Mouse (Mus musculus) embryo, embryonic 11 days (tissue): ENCODE measurements around the gene Smim14.

Experiments used
- DNase-seq: peaks from one replicate; pipeline ENCODE4 v3.0.0-alpha.2; 2015

Smim14 gene

DNA sequence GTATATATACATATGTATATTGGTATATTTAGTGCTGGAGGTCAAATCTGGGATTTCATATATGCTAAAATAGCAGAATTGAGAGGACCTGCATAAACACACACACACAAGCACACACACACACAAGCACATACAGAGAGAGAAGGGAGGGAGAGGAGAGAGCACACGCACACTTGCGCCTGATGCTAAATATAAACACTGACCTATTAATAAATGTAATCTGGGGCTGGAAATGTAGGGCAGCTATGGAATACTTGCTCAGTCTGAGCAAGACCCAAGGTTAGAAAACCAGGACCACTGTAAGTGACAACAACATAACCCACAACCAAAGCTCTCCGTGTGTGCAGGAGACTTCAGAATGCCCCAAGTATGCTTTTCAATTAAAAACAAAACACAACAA is 77.5 kb downstream of the Smim14 start:
- DNase-seq, result no peak

DNA sequence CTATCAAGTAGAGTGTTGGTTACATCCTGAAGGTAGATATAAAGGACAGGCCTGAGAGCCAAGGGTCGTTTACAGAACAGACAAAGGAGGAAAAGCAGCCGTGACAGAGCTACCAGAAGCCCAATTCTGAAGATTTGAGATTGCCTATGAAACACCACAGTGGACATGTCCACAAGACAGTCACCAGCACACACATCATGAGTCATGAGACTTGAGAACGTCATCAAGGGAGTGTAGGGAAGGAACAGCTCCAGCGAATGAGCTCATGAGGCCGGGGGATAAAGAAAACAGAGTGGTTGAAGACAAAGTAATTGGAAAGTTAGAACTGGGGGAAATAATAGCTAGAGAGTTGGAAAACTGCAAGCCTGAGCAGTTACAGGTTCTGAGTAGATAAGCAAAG is 79.1 kb downstream of the Smim14 start:
- DNase-seq, result no peak

GRCm38 (mm10) chr5:65457086-65457827 is 79.7 kb downstream of the Smim14 start:
- DNase-seq, result peak; percentile 51

GRCm38 (mm10) chr5:65454771-65455170 is 82.2 kb downstream of the Smim14 start:
- no peak for DNase-seq

GRCm38 (mm10) chr5:65448941-65449340 is 88.0 kb downstream of the Smim14 start:
- DNase-seq, result no peak

- no peak for DNase-seq
Measured at GRCm38 (mm10) chr5:65447826-65448225, 89.2 kb downstream of the Smim14 start.

DNA sequence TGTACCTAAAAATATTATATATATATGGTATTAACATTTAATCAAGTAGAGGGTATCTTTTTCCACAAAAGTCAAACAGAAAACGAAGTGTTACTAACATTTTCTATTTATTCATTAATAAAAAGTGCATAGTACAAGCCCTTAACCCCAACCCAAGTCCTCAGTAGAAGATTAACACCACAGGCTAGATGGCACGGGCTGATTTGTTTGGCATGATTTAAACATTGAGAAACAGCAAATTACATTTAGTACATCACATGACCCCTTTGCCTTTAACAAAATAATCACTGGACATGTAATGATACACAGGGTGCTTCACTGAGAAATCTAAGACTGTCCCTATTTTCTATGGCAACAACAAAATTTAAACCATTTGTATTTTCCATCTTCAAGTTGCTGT is 90.2 kb downstream of the Smim14 start:
- no peak for DNase-seq

GRCm38 (mm10) chr5:65444981-65445380 is 92.0 kb downstream of the Smim14 start:
- DNase-seq, result no peak

GRCm38 (mm10) chr5:65438041-65438440 is 98.9 kb downstream of the Smim14 start:
- no peak for DNase-seq

- peak; percentile 99 for DNase-seq
Measured at GRCm38 (mm10) chr5:65435806-65436561, 101.0 kb downstream of the Smim14 start, which contains the start of gene Ugdh. TSS of gene Ugdh (minus strand) at chr5:65435949.

GRCm38 (mm10) chr5:65435363-65435805 is 101.6 kb downstream of the Smim14 start:
- DNase-seq, result no peak

DNA sequence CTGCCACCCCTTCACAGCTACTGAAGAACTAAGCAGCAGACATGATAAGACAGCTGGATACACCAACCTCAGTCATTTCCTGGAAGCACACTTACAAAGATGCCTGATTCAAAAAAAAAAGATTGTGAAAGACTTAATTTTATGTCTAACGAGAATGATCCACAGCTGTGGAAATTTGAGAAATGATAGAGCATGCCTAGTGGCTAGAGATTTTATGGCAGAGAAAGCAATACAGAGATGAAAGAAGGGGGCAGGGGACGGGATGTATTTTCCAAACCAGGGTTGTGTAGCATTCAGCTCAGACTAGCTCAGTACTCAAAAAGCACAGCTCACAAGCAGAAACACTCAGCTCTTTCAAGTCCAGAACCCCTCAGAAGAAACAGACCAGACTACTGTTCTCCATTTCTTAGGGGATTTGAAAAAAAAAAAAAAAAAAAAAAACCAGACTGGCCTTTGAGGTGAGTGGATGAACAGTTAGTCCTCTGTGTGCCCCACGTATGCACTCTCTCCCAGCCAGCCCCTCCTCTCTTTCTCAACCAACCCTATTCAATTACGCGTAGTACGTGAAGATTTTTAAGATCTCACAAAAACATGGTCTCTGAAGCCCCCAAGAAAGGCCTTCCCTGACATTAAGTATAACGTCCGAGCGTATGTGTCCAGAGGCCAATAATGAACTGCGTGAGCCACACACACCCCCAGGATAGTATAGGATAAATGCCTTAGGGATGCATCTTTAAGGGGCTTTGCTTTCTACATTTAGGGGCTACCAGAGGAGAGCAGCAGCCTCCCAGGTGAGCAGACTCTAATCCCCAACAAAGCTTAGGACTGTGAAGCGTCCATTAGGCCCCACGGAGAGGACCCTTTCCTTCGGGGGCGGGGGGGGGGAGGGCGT is 102.3 kb downstream of the Smim14 start:
- DNase-seq, result peak; percentile 43

DNA sequence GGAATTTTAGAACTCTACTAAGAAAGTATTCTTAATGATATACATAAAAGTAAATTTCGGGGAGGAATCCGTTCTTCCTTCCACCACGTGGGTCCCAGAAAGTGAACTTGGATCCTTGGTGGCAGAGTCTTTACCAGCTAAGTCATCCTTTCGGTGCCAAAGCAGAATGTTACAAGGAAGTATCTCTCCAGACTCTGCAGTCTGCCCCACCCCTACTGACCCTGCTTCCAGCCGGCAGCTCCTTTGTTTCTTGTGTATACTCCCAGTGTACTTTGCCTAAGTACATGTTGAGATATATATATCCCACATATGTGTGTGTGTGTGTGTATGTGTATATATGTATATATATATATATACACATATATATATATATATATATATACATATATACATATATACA is 107.5 kb downstream of the Smim14 start:
- DNase-seq, result no peak

DNA sequence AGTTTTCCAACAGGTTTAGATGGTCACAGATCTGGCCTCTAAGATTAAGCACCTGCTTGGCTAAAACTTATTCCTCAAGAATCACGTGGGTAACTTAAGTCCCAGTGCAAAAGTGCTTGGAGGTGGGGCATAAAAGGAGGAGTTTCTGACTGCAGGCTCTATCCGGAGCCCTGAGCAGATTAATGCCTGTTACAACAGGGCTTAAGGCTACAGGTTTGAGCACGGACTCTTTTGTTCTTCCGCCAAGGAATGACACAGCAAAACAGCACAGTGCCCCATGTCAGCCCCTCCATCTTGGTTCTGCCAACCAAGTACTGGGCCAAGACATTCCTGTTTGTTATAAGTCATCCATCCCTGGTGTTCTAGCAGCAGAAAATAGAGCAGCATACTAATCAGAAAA is 108.7 kb downstream of the Smim14 start:
- DNase-seq, result no peak

DNA sequence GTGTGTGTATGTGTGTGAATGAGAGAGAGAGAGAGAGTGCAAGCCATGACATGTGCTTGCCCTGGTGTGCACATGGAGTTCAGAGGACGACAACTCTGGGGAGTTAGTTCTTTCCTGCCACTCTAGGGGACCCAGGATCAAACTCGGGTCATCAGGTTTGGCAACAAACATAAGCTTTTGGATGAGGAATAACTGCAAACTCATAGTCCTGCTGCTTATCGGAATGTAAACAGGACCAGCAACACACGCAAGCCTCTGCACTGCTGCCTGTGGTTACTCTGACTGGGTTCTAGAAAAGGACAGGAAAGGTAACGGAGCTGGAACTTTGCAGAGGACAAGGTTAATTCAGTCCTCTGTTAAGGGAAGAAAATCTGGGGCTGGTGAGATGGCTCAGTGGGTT is 111.7 kb downstream of the Smim14 start:
- no peak for DNase-seq

DNA sequence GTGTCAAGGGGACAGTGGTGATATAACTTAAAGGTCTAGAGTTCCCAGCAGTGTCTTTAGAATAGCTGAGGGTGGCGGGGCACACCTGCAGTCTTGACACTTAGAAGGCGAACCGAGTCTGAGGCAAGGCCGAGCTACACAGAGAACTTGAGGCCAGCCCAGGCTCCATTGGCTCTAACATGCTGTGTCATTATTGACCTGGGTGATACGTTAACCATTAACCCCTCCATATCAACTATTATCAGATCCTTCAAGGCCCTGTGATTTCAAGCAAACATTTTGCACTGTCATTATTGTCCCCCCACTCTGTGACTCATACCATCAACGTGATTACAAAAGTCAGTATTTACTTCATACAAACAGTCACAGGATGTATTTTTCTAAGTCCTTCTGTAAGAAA is 112.8 kb downstream of the Smim14 start:
- no peak for DNase-seq

GRCm38 (mm10) chr5:65422803-65423202 is 114.2 kb downstream of the Smim14 start:
- no peak for DNase-seq

- DNase-seq, result no peak
Measured at GRCm38 (mm10) chr5:65420822-65421221, 116.2 kb downstream of the Smim14 start.

GRCm38 (mm10) chr5:65419136-65419535 is 117.8 kb downstream of the Smim14 start:
- no peak for DNase-seq

DNA sequence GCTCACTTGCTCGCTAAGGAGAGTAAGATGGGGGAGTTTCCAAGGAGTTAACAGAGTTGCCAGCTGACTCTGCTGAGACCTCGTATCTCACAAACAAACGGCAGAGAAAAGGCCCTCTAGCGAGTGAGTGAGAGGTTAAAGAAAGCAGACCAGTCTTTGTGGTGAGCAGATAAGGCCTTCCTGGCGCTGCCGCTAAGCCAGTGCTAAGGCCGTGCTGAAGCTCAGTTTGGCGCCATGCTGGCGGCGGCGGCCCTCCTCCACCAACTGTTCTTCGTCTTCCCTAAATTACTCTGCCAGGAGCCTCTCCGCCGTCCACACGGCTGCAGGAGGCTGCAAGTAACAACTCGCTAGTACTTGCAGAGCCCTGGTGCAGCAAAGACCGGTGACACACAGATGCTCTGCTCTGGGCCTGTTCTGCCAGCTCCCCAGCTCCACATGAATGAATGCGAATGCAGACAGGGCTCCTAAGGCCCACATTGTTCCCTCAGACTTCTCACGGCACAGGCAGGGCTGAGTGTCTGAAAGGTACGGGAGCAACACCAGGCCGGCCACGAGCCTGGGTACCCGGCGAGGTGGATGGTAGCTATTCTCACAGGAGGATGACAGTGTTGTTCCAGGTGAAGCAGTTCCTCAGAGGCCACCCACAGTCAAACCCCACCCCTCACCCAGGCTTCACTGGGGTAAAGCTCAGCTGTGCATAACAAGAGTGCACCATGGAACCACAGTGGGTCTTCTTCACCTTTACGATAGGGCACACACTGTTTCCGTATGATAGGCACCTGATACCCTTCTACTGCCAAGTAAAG is 121.1 kb downstream of the Smim14 start:
- DNase-seq, result peak; percentile 74

- DNase-seq, result peak; percentile 13
Measured at GRCm38 (mm10) chr5:65407989-65408388, 129.0 kb downstream of the Smim14 start.

DNA sequence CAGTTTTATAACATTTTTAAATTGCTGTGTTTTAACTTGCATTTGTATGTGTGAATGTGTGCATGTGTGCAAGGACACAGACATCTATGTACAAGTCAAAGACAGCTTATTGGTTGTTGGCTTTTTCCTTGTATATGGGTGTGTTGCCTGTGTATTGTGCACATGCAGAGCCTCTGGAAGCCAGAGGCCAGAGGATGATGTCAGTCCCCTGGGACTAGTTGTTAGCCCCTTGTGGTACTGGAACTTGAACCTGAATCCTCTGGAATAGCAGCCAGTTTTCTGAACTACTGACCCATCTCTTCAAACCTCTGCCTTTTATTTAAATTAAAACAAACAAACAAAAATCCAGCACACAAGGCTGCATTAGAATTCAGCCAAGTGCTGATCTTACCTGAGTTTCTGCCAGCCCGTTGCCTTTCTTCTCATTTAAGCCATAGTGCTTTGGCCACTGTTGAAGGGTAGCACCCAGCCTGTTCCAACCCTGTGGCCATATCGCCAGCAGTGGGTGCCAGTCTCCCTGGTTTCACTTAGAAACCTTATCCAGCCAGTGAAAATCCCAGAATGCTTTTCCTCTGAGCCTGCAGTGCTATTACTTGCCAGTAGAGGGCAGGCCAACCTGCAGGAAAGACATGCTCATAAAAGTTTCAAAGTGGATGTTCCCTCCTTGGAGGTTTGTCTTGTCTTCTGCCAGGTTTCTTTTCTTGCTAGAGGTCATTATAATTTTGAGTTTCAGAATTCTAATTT is 135.6 kb downstream of the Smim14 start:
- peak; percentile 80 for DNase-seq
